ENCODE assay signal across 12 mouse cellular contexts in the genomic region with DNA sequence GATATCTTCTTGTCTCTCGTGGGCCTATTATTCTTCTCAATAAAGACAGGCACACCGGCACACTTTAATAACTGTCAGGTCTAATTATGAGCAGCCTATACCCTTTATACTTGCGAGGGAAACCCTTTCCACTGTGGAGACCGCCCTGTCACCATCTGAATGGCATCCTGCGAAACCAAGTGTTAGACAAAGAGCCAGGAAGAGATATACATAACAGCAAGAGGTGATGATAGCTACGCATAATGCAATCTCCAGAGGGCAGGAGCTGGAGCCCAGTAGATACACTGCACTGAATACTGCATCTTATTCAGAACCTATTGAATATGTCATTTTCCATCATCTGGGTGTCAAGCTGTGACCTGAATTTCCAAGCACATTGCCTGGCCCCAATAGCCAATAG.
DNase-seq lines count a peak whose midpoint lies in the region; ATAC-seq and TF ChIP-seq lines count a peak whose summit lies in the region.
"Had no signal": no experiment of that assay in that cellular context is flagged by ENCODE, and none has a peak within 500 bp of the region (broad histone marks: within the 10 kb centered on the region; RNA-seq: fewer than 3 reads in every experiment).

No protein-coding gene starts in this region.

- ATAC-seq in heart, embryonic 11.5 days (replicated peaks; ENCODE audit: insufficient number of reproducible peaks, low FRiP score, low TSS enrichment): peak; percentile 73
- ATAC-seq in intestine, embryonic 14.5 days (replicated peaks; ENCODE audit: low FRiP score, low TSS enrichment, low read depth): no peak
- no peak for ATAC-seq in intestine, postnatal 0 days
- peak; percentile 60 for ATAC-seq in liver, embryonic 15.5 days (ENCODE audit: insufficient read depth)

- H3K36me3 ChIP-seq in heart, embryonic 11.5 days (ENCODE audit: control insufficient read depth, insufficient read depth, low read length): no peaks in the 10 kb centered on the region
- no peaks in the 10 kb centered on the region for H3K36me3 ChIP-seq in intestine, embryonic 14.5 days (ENCODE audit: control insufficient read depth, insufficient read depth, low read length)
- H3K36me3 ChIP-seq in intestine, postnatal 0 days (ENCODE audit: control insufficient read depth, insufficient read depth): no peaks in the 10 kb centered on the region
- H3K36me3 ChIP-seq in liver, embryonic 15.5 days (replicated peaks): no peaks in the 10 kb centered on the region
- H3K36me3 ChIP-seq: lung, embryonic 15.5 days had no signal

- H3K4me2 ChIP-seq in heart, embryonic 11.5 days: peak overlapping the region; percentile 30
- H3K4me2 ChIP-seq in intestine, embryonic 14.5 days (ENCODE audit: low read length): no peak overlapping the region
- no peak overlapping the region for H3K4me2 ChIP-seq in intestine, postnatal 0 days (replicated peaks; ENCODE audit: low read depth)
- peak overlapping the region; percentile 63 for H3K4me2 ChIP-seq in liver, embryonic 15.5 days
- H3K4me2 ChIP-seq: lung, embryonic 15.5 days had no signal

- WGBS in heart, embryonic 11.5 days (ENCODE audit: insufficient replicate concordance): 21% methylated on average over 6 of the region's 6 CpGs
- WGBS in intestine, embryonic 14.5 days: 65% methylated on average over 6 of the region's 6 CpGs
- 64% methylated on average over 6 of the region's 6 CpGs for WGBS in intestine, postnatal 0 days
- WGBS in liver, embryonic 15.5 days (ENCODE audit: insufficient replicate concordance): 22% methylated on average over 6 of the region's 6 CpGs

- H3K9me3 ChIP-seq in heart, embryonic 11.5 days (replicated peaks; ENCODE audit: control insufficient read depth, low read length): no peaks in the 10 kb centered on the region
- no peaks in the 10 kb centered on the region for H3K9me3 ChIP-seq in intestine, embryonic 14.5 days (ENCODE audit: control insufficient read depth, low read length)
- no peaks in the 10 kb centered on the region for H3K9me3 ChIP-seq in intestine, postnatal 0 days (ENCODE audit: control insufficient read depth)
- H3K9me3 ChIP-seq in liver, embryonic 15.5 days (replicated peaks): no peaks in the 10 kb centered on the region
- H3K9me3 ChIP-seq: lung, embryonic 15.5 days had no signal

- H3K4me3 ChIP-seq in heart, embryonic 11.5 days (ENCODE audit: low read depth, low read length): no peak overlapping the region
- no peak overlapping the region for H3K4me3 ChIP-seq in intestine, embryonic 14.5 days (ENCODE audit: low read depth, low read length)
- no peak overlapping the region for H3K4me3 ChIP-seq in intestine, postnatal 0 days (ENCODE audit: low read depth, low read length)
- H3K4me3 ChIP-seq in liver, embryonic 15.5 days (replicated peaks): peak overlapping the region; percentile 23
- H3K4me3 ChIP-seq: layer of hippocampus, adult 2 months; lung, embryonic 15.5 days had no signal

- no peak for TF ChIP-seq CTCF in intestine, postnatal 0 days (IDR thresholded peaks at IDR 0.05; ENCODE audit: low read depth)

- no peak overlapping the region for H3K9ac ChIP-seq in heart, embryonic 11.5 days (ENCODE audit: low read depth, low read length)
- no peak overlapping the region for H3K9ac ChIP-seq in intestine, embryonic 14.5 days (ENCODE audit: low read length)
- H3K9ac ChIP-seq in intestine, postnatal 0 days (ENCODE audit: low read depth, low read length): no peak overlapping the region
- H3K9ac ChIP-seq in liver, embryonic 15.5 days: no peak overlapping the region
- H3K9ac ChIP-seq: lung, embryonic 15.5 days had no signal

- peaks cover 19% of the 10 kb centered on the region for H3K4me1 ChIP-seq in heart, embryonic 11.5 days (ENCODE audit: control insufficient read depth, insufficient read depth, low read length)
- H3K4me1 ChIP-seq in intestine, embryonic 14.5 days (replicated peaks; ENCODE audit: control insufficient read depth, insufficient read depth, low read length): peaks cover 13% of the 10 kb centered on the region
- no peaks in the 10 kb centered on the region for H3K4me1 ChIP-seq in intestine, postnatal 0 days (replicated peaks; ENCODE audit: control insufficient read depth, insufficient read depth, low read length)
- peaks cover 34% of the 10 kb centered on the region for H3K4me1 ChIP-seq in liver, embryonic 15.5 days (replicated peaks)
- H3K4me1 ChIP-seq: lung, embryonic 15.5 days had no signal

- DNase-seq in heart, postnatal 4 days: no peak
- DNase-seq in intestine, embryonic 14.5 days (ENCODE audit: low spot score): no peak
- DNase-seq in c-Kit-negative CD71-positive TER-119-positive erythroid progenitor cells, embryonic 14.5 days (ENCODE audit: low read depth, low spot score): peak; percentile 2
- DNase-seq in adrenal gland, adult 18-20 months (ENCODE audit: low spot score in 2 of 2): no peak
- DNase-seq in cerebellum, adult 18-20 months: no peak
- DNase-seq: cerebellum, adult 8-10 months; kidney, adult 8-10 months had no signal

- H3K27ac ChIP-seq in heart, embryonic 11.5 days (ENCODE audit: low read depth, low read length): peak overlapping the region; percentile 0; the same call in 1 of the 2 replicates
- H3K27ac ChIP-seq in intestine, embryonic 14.5 days (ENCODE audit: low read depth): peak overlapping the region; percentile 22; the same call in 1 of the 2 replicates
- no peak overlapping the region for H3K27ac ChIP-seq in intestine, postnatal 0 days (ENCODE audit: low read depth, low read length)
- H3K27ac ChIP-seq in liver, embryonic 15.5 days (replicated peaks): peak overlapping the region; percentile 61
- H3K27ac ChIP-seq: layer of hippocampus, adult 2 months; lung, embryonic 15.5 days had no signal

- no peaks in the 10 kb centered on the region; the same call in 1 of the 2 replicates for H3K27me3 ChIP-seq in heart, embryonic 11.5 days (ENCODE audit: control insufficient read depth, insufficient read depth, low read length)
- H3K27me3 ChIP-seq in intestine, embryonic 14.5 days (replicated peaks; ENCODE audit: control insufficient read depth, insufficient read depth, low read length): no peaks in the 10 kb centered on the region
- H3K27me3 ChIP-seq in intestine, postnatal 0 days (replicated peaks; ENCODE audit: control insufficient read depth, insufficient read depth, low read length): no peaks in the 10 kb centered on the region
- H3K27me3 ChIP-seq in liver, embryonic 15.5 days: no peaks in the 10 kb centered on the region
- H3K27me3 ChIP-seq: lung, embryonic 15.5 days had no signal

Comparison
In these comparisons a context has a peak if more than half of its experiments do, and no peak if none do; other contexts are left out.
1. ATAC-seq: peak in heart, embryonic 11.5 days (single experiment) and liver, embryonic 15.5 days (single experiment); none in intestine, embryonic 14.5 days (single experiment) and intestine, postnatal 0 days (single experiment).
2. H3K4me2 ChIP-seq: peak in heart, embryonic 11.5 days (single experiment) and liver, embryonic 15.5 days (single experiment); none in intestine, embryonic 14.5 days (single experiment) and intestine, postnatal 0 days (single experiment).